20 mouse cellular contexts compared by ENCODE assay signal in genomic region chr19:31351796-31352195, GRCm38 (mm10).
DNase-seq lines count a peak whose midpoint lies in the region; ATAC-seq lines count a peak whose summit lies in the region.
"Had no signal": no experiment of that assay in that cellular context is flagged by ENCODE, and none has a peak within 500 bp of the region (broad histone marks: within the 10 kb centered on the region; RNA-seq: fewer than 3 reads in every experiment).

No protein-coding gene starts in this region.

- H3K4me1 ChIP-seq in embryonic facial prominence, embryonic 14.5 days (ENCODE audit: control insufficient read depth, insufficient read depth, low read length), result no peaks in the 10 kb centered on the region
- H3K4me1 ChIP-seq in embryonic facial prominence, embryonic 10.5 days, result no peaks in the 10 kb centered on the region
- H3K4me1 ChIP-seq in midbrain, embryonic 11.5 days (ENCODE audit: control insufficient read depth, insufficient read depth, low read length), result no peaks in the 10 kb centered on the region
- no peaks in the 10 kb centered on the region for H3K4me1 ChIP-seq in midbrain, embryonic 14.5 days (ENCODE audit: control insufficient read depth, insufficient read depth, low read length)
- H3K4me1 ChIP-seq: embryonic facial prominence, embryonic 13.5 days; heart, embryonic 10.5 days; hindbrain, embryonic 15.5 days had no signal

- no peak for ATAC-seq in embryonic facial prominence, embryonic 14.5 days (ENCODE audit: low read depth)
- ATAC-seq in midbrain, embryonic 11.5 days (ENCODE audit: low FRiP score), result no peak
- ATAC-seq in midbrain, embryonic 14.5 days (ENCODE audit: low FRiP score, low TSS enrichment), result no peak
- ATAC-seq: forebrain, embryonic 15.5 days; inflammation-experienced regulatory T-cells, adult 6 months; Patski had no signal

- WGBS in embryonic facial prominence, embryonic 14.5 days, result 52% methylated on average over 3 of the region's 3 CpGs
- 35% methylated on average over 3 of the region's 3 CpGs for WGBS in embryonic facial prominence, embryonic 10.5 days
- 32% methylated on average over 3 of the region's 3 CpGs for WGBS in midbrain, embryonic 11.5 days
- 30% methylated on average over 3 of the region's 3 CpGs for WGBS in midbrain, embryonic 14.5 days

- H3K36me3 ChIP-seq in embryonic facial prominence, embryonic 14.5 days (ENCODE audit: control insufficient read depth, insufficient read depth, low read length), result no peaks in the 10 kb centered on the region
- no peaks in the 10 kb centered on the region for H3K36me3 ChIP-seq in embryonic facial prominence, embryonic 10.5 days (replicated peaks)
- no peaks in the 10 kb centered on the region for H3K36me3 ChIP-seq in midbrain, embryonic 11.5 days (ENCODE audit: control insufficient read depth, insufficient read depth, low read length)
- no peaks in the 10 kb centered on the region for H3K36me3 ChIP-seq in midbrain, embryonic 14.5 days (ENCODE audit: control insufficient read depth, insufficient read depth, low read length)
- H3K36me3 ChIP-seq: embryonic facial prominence, embryonic 13.5 days; forebrain, embryonic 15.5 days; heart, embryonic 10.5 days; heart, embryonic 15.5 days; hindbrain, embryonic 10.5 days; hindbrain, embryonic 15.5 days had no signal

- no peak overlapping the region for H3K9ac ChIP-seq in embryonic facial prominence, embryonic 14.5 days (ENCODE audit: low read depth, low read length)
- no peak overlapping the region for H3K9ac ChIP-seq in midbrain, embryonic 11.5 days (ENCODE audit: low read length)
- H3K9ac ChIP-seq in midbrain, embryonic 14.5 days (replicated peaks; ENCODE audit: low read length), result no peak overlapping the region
- H3K9ac ChIP-seq: embryonic facial prominence, embryonic 13.5 days; forebrain, embryonic 15.5 days; heart, embryonic 15.5 days; hindbrain, embryonic 15.5 days had no signal

- H3K9me3 ChIP-seq in embryonic facial prominence, embryonic 14.5 days (ENCODE audit: control insufficient read depth, low read length), result no peaks in the 10 kb centered on the region
- H3K9me3 ChIP-seq in embryonic facial prominence, embryonic 10.5 days, result no peaks in the 10 kb centered on the region
- H3K9me3 ChIP-seq in midbrain, embryonic 11.5 days (ENCODE audit: control insufficient read depth, low read length), result no peaks in the 10 kb centered on the region
- no peaks in the 10 kb centered on the region for H3K9me3 ChIP-seq in midbrain, embryonic 14.5 days (ENCODE audit: control insufficient read depth, low read length)
- H3K9me3 ChIP-seq: embryonic facial prominence, embryonic 13.5 days; forebrain, embryonic 15.5 days; heart, embryonic 10.5 days; heart, embryonic 15.5 days; hindbrain, embryonic 10.5 days; hindbrain, embryonic 15.5 days had no signal

- DNase-seq in embryonic facial prominence, embryonic 14.5 days (ENCODE audit: low spot score), result peak; percentile 43
- no peak for DNase-seq in embryonic facial prominence, embryonic 10.5 days (ENCODE audit: low spot score)
- peak; percentile 1 for DNase-seq in midbrain, embryonic 11.5 days (ENCODE audit: low spot score, missing footprints)
- DNase-seq in midbrain, embryonic 14.5 days, result no peak
- DNase-seq in 3T3-L1 (ENCODE audit: low read depth, low spot score), result peak; percentile 9
- DNase-seq in brain, adult 2 months (ENCODE audit: low read depth, low spot score), result peak; percentile 23
- DNase-seq in gastrocnemius, postnatal 10 days, result no peak
- DNase-seq: adrenal gland, adult 8-10 months; adrenal gland, postnatal 36 days; cerebellum, adult 11-12 months; cerebellum, adult 9-10 months; cerebellum, postnatal 25 days had no signal

- H3K27me3 ChIP-seq in embryonic facial prominence, embryonic 14.5 days (replicated peaks; ENCODE audit: control insufficient read depth, insufficient read depth, low read length), result no peaks in the 10 kb centered on the region
- no peaks in the 10 kb centered on the region for H3K27me3 ChIP-seq in embryonic facial prominence, embryonic 10.5 days (replicated peaks; ENCODE audit: low read depth, poor library complexity, severe bottlenecking)
- H3K27me3 ChIP-seq in midbrain, embryonic 11.5 days (ENCODE audit: control insufficient read depth, insufficient read depth, low read length), result no peaks in the 10 kb centered on the region
- H3K27me3 ChIP-seq in midbrain, embryonic 14.5 days (ENCODE audit: control insufficient read depth, insufficient read depth, low read length), result no peaks in the 10 kb centered on the region
- H3K27me3 ChIP-seq: embryonic facial prominence, embryonic 13.5 days; forebrain, embryonic 15.5 days; heart, embryonic 15.5 days; hindbrain, embryonic 15.5 days had no signal

- H3K4me2 ChIP-seq in embryonic facial prominence, embryonic 14.5 days (ENCODE audit: low read depth, low read length), result no peak overlapping the region
- no peak overlapping the region for H3K4me2 ChIP-seq in midbrain, embryonic 11.5 days
- no peak overlapping the region for H3K4me2 ChIP-seq in midbrain, embryonic 14.5 days (ENCODE audit: low read length)
- H3K4me2 ChIP-seq: embryonic facial prominence, embryonic 13.5 days; forebrain, embryonic 15.5 days; heart, embryonic 15.5 days; hindbrain, embryonic 15.5 days had no signal

- no peak overlapping the region for H3K27ac ChIP-seq in embryonic facial prominence, embryonic 14.5 days (replicated peaks; ENCODE audit: low read depth, low read length)
- H3K27ac ChIP-seq in embryonic facial prominence, embryonic 10.5 days (replicated peaks), result no peak overlapping the region
- H3K27ac ChIP-seq in midbrain, embryonic 11.5 days (ENCODE audit: low read depth, low read length), result no peak overlapping the region
- no peak overlapping the region for H3K27ac ChIP-seq in midbrain, embryonic 14.5 days (replicated peaks; ENCODE audit: low read depth, low read length)
- H3K27ac ChIP-seq: embryonic facial prominence, embryonic 13.5 days; forebrain, embryonic 15.5 days; heart, embryonic 10.5 days; heart, embryonic 15.5 days; hindbrain, embryonic 10.5 days; hindbrain, embryonic 15.5 days had no signal

- no peak overlapping the region for H3K4me3 ChIP-seq in embryonic facial prominence, embryonic 14.5 days (ENCODE audit: low read depth, low read length)
- H3K4me3 ChIP-seq in embryonic facial prominence, embryonic 10.5 days, result no peak overlapping the region
- H3K4me3 ChIP-seq in midbrain, embryonic 11.5 days (ENCODE audit: low read depth, low read length), result no peak overlapping the region
- no peak overlapping the region for H3K4me3 ChIP-seq in midbrain, embryonic 14.5 days (replicated peaks; ENCODE audit: low read depth, low read length)
- H3K4me3 ChIP-seq: embryonic facial prominence, embryonic 13.5 days; forebrain, embryonic 15.5 days; heart, embryonic 10.5 days; heart, embryonic 15.5 days; hindbrain, embryonic 10.5 days; hindbrain, embryonic 15.5 days had no signal

Comparison
In these comparisons a context has a peak if more than half of its experiments do, and no peak if none do; other contexts are left out.
1. DNase-seq: peak in embryonic facial prominence, embryonic 14.5 days (single experiment), midbrain, embryonic 11.5 days (single experiment), 3T3-L1 (single experiment) and brain, adult 2 months (single experiment); none in embryonic facial prominence, embryonic 10.5 days (single experiment), midbrain, embryonic 14.5 days (single experiment) and gastrocnemius, postnatal 10 days (single experiment).